Mouse (Mus musculus) retina, adult 2 months (tissue): ENCODE results near the gene Entpd1.

Experiments
- DNase-seq: peaks from one replicate; pipeline ENCODE4 v3.0.0-alpha.2; 2012; ENCODE audit warnings: low read depth, low spot score

The Entpd1 gene

GRCm38 (mm10) chr19:40628950-40629349 is 16.8 kb downstream of the Entpd1 start:
- DNase-seq = no peak

GRCm38 (mm10) chr19:40630096-40630495 is 17.9 kb downstream of the Entpd1 start:
- no peak for DNase-seq

GRCm38 (mm10) chr19:40630606-40631005 is 18.4 kb downstream of the Entpd1 start:
- DNase-seq = no peak

GRCm38 (mm10) chr19:40632193-40632592 is 20.0 kb downstream of the Entpd1 start:
- no peak for DNase-seq

GRCm38 (mm10) chr19:40632668-40633067 is 20.5 kb downstream of the Entpd1 start:
- DNase-seq = no peak

GRCm38 (mm10) chr19:40633144-40633543 is 21.0 kb downstream of the Entpd1 start:
- no peak for DNase-seq

GRCm38 (mm10) chr19:40637091-40637490 is 24.9 kb downstream of the Entpd1 start:
- no peak for DNase-seq

GRCm38 (mm10) chr19:40637601-40638000 is 25.4 kb downstream of the Entpd1 start:
- no peak for DNase-seq

- no peak for DNase-seq
These were observed 26.4 kb downstream of the Entpd1 start for GRCm38 (mm10) chr19:40638582-40638981.

- no peak for DNase-seq
These were observed 27.7 kb downstream of the Entpd1 start for GRCm38 (mm10) chr19:40639729-40640304.

GRCm38 (mm10) chr19:40640799-40641198 is 28.6 kb downstream of the Entpd1 start:
- no peak for DNase-seq

GRCm38 (mm10) chr19:40643846-40644245 is 31.7 kb downstream of the Entpd1 start:
- DNase-seq = no peak

- no peak for DNase-seq
These were observed 34.2 kb downstream of the Entpd1 start for GRCm38 (mm10) chr19:40646379-40646778.

GRCm38 (mm10) chr19:40647319-40648158 is 35.4 kb downstream of the Entpd1 start:
- no peak for DNase-seq

- no peak for DNase-seq
These were observed 37.9 kb downstream of the Entpd1 start for GRCm38 (mm10) chr19:40650090-40650489.

- DNase-seq = no peak
These were observed 44.0 kb downstream of the Entpd1 start for GRCm38 (mm10) chr19:40656207-40656606.

GRCm38 (mm10) chr19:40658281-40658680 is 46.1 kb downstream of the Entpd1 start:
- DNase-seq = no peak

GRCm38 (mm10) chr19:40658935-40659334 is 46.8 kb downstream of the Entpd1 start:
- no peak for DNase-seq

- no peak for DNase-seq
These were observed 47.7 kb downstream of the Entpd1 start for GRCm38 (mm10) chr19:40659651-40660478.

- no peak for DNase-seq
These were observed 48.3 kb downstream of the Entpd1 start for GRCm38 (mm10) chr19:40660510-40660909.

GRCm38 (mm10) chr19:40661108-40661507 is 48.9 kb downstream of the Entpd1 start:
- no peak for DNase-seq

GRCm38 (mm10) chr19:40661874-40662273 is 49.7 kb downstream of the Entpd1 start:
- no peak for DNase-seq
